Mouse (Mus musculus): ENCODE measurements at regions not wholly inside any gene's neighbourhood (a gene's known extent, or its start where the extent isn't known, plus 50 kb on each side); places are given as distances from the start of the nearest gene placed in this dataset.

DNA sequence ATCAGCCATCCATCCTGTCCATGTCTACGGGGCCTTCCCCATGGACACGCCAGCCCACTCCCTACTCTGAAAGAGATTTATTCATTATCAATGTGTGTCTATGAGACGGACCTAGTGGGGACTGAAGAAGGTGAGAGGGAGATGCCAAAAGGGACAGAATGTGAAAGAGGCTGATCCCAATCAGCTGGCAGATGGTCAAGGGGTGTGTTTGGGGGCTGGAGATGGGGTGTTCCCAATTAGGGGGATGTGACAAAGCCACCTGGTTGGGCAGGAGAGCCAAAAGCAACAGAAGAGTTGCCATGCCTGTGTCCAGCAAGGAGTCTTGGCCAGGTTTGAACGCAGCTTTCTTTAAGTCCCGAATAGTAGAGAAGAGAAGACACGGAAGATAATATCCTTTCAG is 157.0 kb upstream of the Gm4791 start:
- H3K79me2 ChIP-seq (ENCODE audit: control insufficient read depth, insufficient read depth), result no peaks in the 10 kb centered on the region
- H3ac ChIP-seq (ENCODE audit: control insufficient read depth, insufficient read length, low read depth), result no peak overlapping the region
- TF ChIP-seq MAX (IDR thresholded peaks at IDR 0.05) (no peak), MYOD1 (IDR thresholded peaks at IDR 0.05; ENCODE audit: control insufficient read depth, insufficient read length, low read depth) (no peak), FOSL1 (IDR thresholded peaks at IDR 0.05; ENCODE audit: insufficient read depth, low read length, poor library complexity, severe bottlenecking) (no peak), USF1 (IDR thresholded peaks at IDR 0.05; ENCODE audit: low read depth) (no peak), CEBPB (IDR thresholded peaks at IDR 0.05; ENCODE audit: low read depth) (no peak), CTCF (IDR thresholded peaks at IDR 0.05; ENCODE audit: control insufficient read depth, insufficient read depth, insufficient read length) (no peak), MYOG (IDR thresholded peaks at IDR 0.05; ENCODE audit: control insufficient read depth, extremely low read depth, insufficient read length) (no peak)
- H3K79me3 ChIP-seq (ENCODE audit: low read depth), result no peaks in the 10 kb centered on the region
- H3K27me3 ChIP-seq (ENCODE audit: control insufficient read depth, insufficient read depth, insufficient read length), result no peaks in the 10 kb centered on the region
- H3K36me3 ChIP-seq (ENCODE audit: control insufficient read depth, insufficient read depth), result no peaks in the 10 kb centered on the region
- no peak overlapping the region for H3K4me3 ChIP-seq (ENCODE audit: insufficient read depth, poor library complexity, severe bottlenecking)

DNA sequence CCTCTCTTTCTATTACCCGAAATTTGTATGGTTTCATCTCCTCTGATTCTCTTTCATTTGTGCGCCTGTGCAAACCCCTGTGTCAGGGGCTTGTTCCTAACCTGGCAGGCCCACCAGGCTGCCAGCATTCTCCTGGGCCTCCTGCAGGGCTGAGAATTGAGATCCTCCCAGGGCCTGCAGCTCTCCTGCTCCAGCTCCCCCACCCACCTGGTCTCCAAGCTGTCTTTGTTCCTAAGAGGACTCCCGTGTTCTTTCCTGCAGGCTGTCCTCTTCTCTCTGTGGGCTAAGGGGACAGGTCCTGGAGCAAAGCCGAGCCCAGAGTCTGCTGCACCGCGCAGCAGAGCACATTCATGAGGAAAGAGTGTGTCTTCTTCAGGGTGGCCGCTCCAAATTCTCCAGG is 163.3 kb upstream of the Gm4791 start:
- Histone ChIP-seq H3K27me3 (ENCODE audit: control insufficient read depth, insufficient read depth, insufficient read length) (no peaks in the 10 kb centered on the region), H3K4me3 (ENCODE audit: insufficient read depth, poor library complexity, severe bottlenecking) (no peak overlapping the region), H3ac (ENCODE audit: control insufficient read depth, insufficient read length, low read depth) (no peak overlapping the region), H3K79me2 (ENCODE audit: control insufficient read depth, insufficient read depth) (no peaks in the 10 kb centered on the region), H3K79me3 (ENCODE audit: low read depth) (no peaks in the 10 kb centered on the region), H3K36me3 (ENCODE audit: control insufficient read depth, insufficient read depth) (no peaks in the 10 kb centered on the region)
- TF ChIP-seq FOSL1 (IDR thresholded peaks at IDR 0.05; ENCODE audit: insufficient read depth, low read length, poor library complexity, severe bottlenecking), result no peak
- TF ChIP-seq USF1 (IDR thresholded peaks at IDR 0.05; ENCODE audit: low read depth), result no peak
- TF ChIP-seq CEBPB (IDR thresholded peaks at IDR 0.05; ENCODE audit: low read depth), result no peak
- no peak for TF ChIP-seq MAX (IDR thresholded peaks at IDR 0.05)
- no peak for TF ChIP-seq MYOD1 (IDR thresholded peaks at IDR 0.05; ENCODE audit: control insufficient read depth, insufficient read length, low read depth)
- TF ChIP-seq MYOG (IDR thresholded peaks at IDR 0.05; ENCODE audit: control insufficient read depth, extremely low read depth, insufficient read length), result no peak
- no peak for TF ChIP-seq CTCF (IDR thresholded peaks at IDR 0.05; ENCODE audit: control insufficient read depth, insufficient read depth, insufficient read length)

DNA sequence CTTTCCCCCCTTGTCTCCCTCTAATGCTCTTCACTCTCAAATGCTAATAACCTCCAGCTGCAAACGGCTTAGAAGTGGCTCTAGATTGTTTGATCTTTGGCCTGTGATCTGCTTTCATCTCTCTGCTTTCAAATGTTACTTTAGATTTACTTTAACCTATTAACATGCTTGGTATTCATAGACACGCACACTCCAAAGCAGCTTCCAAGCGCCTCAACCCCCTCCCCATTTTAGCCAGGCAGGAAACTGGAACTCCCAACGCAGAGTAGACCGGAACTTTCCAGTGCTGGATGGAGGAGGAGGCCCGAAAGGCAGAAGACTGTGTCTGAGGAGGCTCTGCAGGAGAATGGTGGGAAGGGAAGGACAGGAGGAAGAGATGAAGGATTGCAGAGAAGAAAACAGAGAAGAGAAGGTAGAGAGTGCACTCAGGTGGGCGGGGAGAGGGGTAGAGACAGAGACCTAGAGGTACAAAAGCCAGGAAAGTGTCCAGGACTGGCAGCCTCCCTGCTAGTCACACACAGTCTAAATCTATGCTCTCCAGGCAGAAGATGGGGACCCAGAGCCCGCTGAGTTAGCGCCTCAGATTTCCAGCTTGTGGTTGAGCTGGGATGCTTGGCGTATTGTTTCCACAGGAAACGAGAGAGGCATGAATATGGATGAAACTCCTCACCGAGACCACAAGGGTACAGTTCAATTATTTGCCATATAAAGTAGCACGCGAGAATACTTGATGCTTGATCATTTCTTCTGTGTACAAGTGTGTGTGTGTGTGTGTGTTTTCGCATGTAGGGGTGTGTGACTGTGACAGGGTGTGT is 167.6 kb upstream of the Gm4791 start:
- H3K27me3 ChIP-seq (ENCODE audit: control insufficient read depth, insufficient read depth, insufficient read length), result no peaks in the 10 kb centered on the region
- no peaks in the 10 kb centered on the region for H3K79me3 ChIP-seq (ENCODE audit: low read depth)
- H3K36me3 ChIP-seq (ENCODE audit: control insufficient read depth, insufficient read depth), result no peaks in the 10 kb centered on the region
- TF ChIP-seq MYOG (IDR thresholded peaks at IDR 0.05; ENCODE audit: control insufficient read depth, extremely low read depth, insufficient read length) (no peak), USF1 (IDR thresholded peaks at IDR 0.05; ENCODE audit: low read depth) (no peak), FOSL1 (IDR thresholded peaks at IDR 0.05; ENCODE audit: insufficient read depth, low read length, poor library complexity, severe bottlenecking) (no peak), CTCF (IDR thresholded peaks at IDR 0.05; ENCODE audit: control insufficient read depth, insufficient read depth, insufficient read length) (no peak), CEBPB (IDR thresholded peaks at IDR 0.05; ENCODE audit: low read depth) (no peak), MAX (IDR thresholded peaks at IDR 0.05) (no peak), MYOD1 (IDR thresholded peaks at IDR 0.05; ENCODE audit: control insufficient read depth, insufficient read length, low read depth) (no peak)
- no peak overlapping the region for H3K4me3 ChIP-seq (ENCODE audit: insufficient read depth, poor library complexity, severe bottlenecking)
- no peak overlapping the region for H3ac ChIP-seq (ENCODE audit: control insufficient read depth, insufficient read length, low read depth)
- no peaks in the 10 kb centered on the region for H3K79me2 ChIP-seq (ENCODE audit: control insufficient read depth, insufficient read depth)

DNA sequence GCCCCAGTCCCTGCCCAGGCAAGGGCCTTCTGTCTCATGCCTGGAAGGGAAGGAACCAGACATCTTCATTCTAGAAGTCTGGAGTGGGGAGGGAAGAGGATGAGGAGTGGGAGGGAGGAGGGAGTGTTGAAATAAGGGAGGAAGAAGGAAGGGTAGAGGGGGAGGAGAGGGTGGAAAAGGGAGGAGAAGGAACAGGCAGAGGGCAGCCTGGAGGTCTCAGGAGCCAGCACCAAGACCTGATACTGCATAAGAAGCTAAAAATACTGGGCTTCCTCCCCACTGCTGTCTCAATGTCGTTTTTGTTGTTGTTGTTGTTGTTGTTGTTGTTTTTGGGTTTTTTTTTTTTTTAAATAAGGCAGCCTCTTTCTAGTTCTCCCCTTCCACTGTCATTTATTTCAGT is 168.2 kb upstream of the Gm4791 start:
- H3K36me3 ChIP-seq (ENCODE audit: control insufficient read depth, insufficient read depth), result no peaks in the 10 kb centered on the region
- no peaks in the 10 kb centered on the region for H3K79me3 ChIP-seq (ENCODE audit: low read depth)
- no peak overlapping the region for H3K4me3 ChIP-seq (ENCODE audit: insufficient read depth, poor library complexity, severe bottlenecking)
- no peaks in the 10 kb centered on the region for H3K27me3 ChIP-seq (ENCODE audit: control insufficient read depth, insufficient read depth, insufficient read length)
- no peak overlapping the region for H3ac ChIP-seq (ENCODE audit: control insufficient read depth, insufficient read length, low read depth)
- TF ChIP-seq MAX (IDR thresholded peaks at IDR 0.05), result no peak
- no peak for TF ChIP-seq CEBPB (IDR thresholded peaks at IDR 0.05; ENCODE audit: low read depth)
- H3K79me2 ChIP-seq (ENCODE audit: control insufficient read depth, insufficient read depth), result no peaks in the 10 kb centered on the region

DNA sequence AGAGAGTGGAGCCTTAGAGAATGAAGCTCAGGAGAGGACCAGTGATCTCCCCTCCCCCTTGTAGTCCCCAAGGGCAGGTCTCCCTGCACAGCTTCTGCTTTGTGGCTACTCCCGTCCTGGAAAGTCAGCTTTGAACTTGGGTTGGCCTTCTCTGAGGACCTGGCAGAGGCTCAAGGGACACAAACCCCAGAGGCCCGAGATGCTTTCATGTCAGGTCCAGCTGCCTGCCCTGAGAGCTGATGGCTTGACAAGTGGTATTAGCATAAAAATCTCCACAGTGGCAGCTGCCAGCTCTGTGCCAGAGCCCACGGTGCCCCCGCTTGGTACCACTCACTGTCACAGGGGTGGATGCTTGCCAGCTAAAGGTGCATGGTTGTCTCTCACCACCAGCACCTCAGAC is 173.8 kb upstream of the Gm4791 start:
- Histone ChIP-seq H3ac (ENCODE audit: control insufficient read depth, insufficient read length, low read depth) (no peak overlapping the region), H3K79me2 (ENCODE audit: control insufficient read depth, insufficient read depth) (no peaks in the 10 kb centered on the region), H3K4me3 (ENCODE audit: insufficient read depth, poor library complexity, severe bottlenecking) (no peak overlapping the region), H3K79me3 (ENCODE audit: low read depth) (no peaks in the 10 kb centered on the region), H3K27me3 (ENCODE audit: control insufficient read depth, insufficient read depth, insufficient read length) (no peaks in the 10 kb centered on the region), H3K36me3 (ENCODE audit: control insufficient read depth, insufficient read depth) (no peaks in the 10 kb centered on the region)
- TF ChIP-seq CEBPB (IDR thresholded peaks at IDR 0.05; ENCODE audit: low read depth) (no peak), FOSL1 (IDR thresholded peaks at IDR 0.05; ENCODE audit: insufficient read depth, low read length, poor library complexity, severe bottlenecking) (no peak), USF1 (IDR thresholded peaks at IDR 0.05; ENCODE audit: low read depth) (no peak), MAX (IDR thresholded peaks at IDR 0.05) (no peak), MYOD1 (IDR thresholded peaks at IDR 0.05; ENCODE audit: control insufficient read depth, insufficient read length, low read depth) (no peak), CTCF (IDR thresholded peaks at IDR 0.05; ENCODE audit: control insufficient read depth, insufficient read depth, insufficient read length) (no peak), MYOG (IDR thresholded peaks at IDR 0.05; ENCODE audit: control insufficient read depth, extremely low read depth, insufficient read length) (no peak)

DNA sequence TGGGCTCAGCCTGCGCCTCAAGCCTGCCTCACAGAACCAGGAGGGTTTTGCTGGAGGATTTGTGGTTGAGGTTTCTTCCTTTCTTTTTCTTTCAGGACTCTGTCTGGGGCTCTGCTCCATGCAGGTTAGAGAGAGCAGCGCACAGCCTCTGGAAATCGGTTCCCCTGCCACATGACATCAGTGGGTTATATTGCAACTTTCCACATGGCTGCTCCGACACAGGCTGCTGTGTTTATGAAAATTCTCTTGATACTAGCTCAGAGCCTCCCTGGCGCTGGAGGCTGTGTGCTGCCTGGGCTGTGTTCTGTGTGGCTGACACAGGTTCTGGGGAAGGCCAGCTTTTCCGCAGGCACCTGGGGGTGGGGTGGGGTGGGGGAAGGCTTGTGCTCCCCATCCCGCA is 178.7 kb upstream of the Gm4791 start:
- no peaks in the 10 kb centered on the region for H3K79me2 ChIP-seq (ENCODE audit: control insufficient read depth, insufficient read depth)
- no peaks in the 10 kb centered on the region for H3K79me3 ChIP-seq (ENCODE audit: low read depth)
- H3K27me3 ChIP-seq (ENCODE audit: control insufficient read depth, insufficient read depth, insufficient read length), result no peaks in the 10 kb centered on the region
- no peak overlapping the region for H3ac ChIP-seq (ENCODE audit: control insufficient read depth, insufficient read length, low read depth)
- TF ChIP-seq CTCF (IDR thresholded peaks at IDR 0.05; ENCODE audit: control insufficient read depth, insufficient read depth, insufficient read length) (no peak), USF1 (IDR thresholded peaks at IDR 0.05; ENCODE audit: low read depth) (no peak), CEBPB (IDR thresholded peaks at IDR 0.05; ENCODE audit: low read depth) (no peak), MAX (IDR thresholded peaks at IDR 0.05) (no peak), MYOG (IDR thresholded peaks at IDR 0.05; ENCODE audit: control insufficient read depth, extremely low read depth, insufficient read length) (no peak), FOSL1 (IDR thresholded peaks at IDR 0.05; ENCODE audit: insufficient read depth, low read length, poor library complexity, severe bottlenecking) (no peak), MYOD1 (IDR thresholded peaks at IDR 0.05; ENCODE audit: control insufficient read depth, insufficient read length, low read depth) (no peak)
- no peak overlapping the region for H3K4me3 ChIP-seq (ENCODE audit: insufficient read depth, poor library complexity, severe bottlenecking)
- no peaks in the 10 kb centered on the region for H3K36me3 ChIP-seq (ENCODE audit: control insufficient read depth, insufficient read depth)
